Mouse (Mus musculus) kidney, postnatal 36 days (tissue): Measurements from ENCODE around the gene Rgmb.
A peak's percentile ranks its signal among the peaks of the same experiment; 100 is the strongest.

Experiments used
- DNase-seq, 2 experiments: peaks; one replicate each; pipeline ENCODE4 v3.0.0; 2021 to 2022; ENCODE audit warnings: mixed read lengths in 2 of 2

Rgmb gene

DNA sequence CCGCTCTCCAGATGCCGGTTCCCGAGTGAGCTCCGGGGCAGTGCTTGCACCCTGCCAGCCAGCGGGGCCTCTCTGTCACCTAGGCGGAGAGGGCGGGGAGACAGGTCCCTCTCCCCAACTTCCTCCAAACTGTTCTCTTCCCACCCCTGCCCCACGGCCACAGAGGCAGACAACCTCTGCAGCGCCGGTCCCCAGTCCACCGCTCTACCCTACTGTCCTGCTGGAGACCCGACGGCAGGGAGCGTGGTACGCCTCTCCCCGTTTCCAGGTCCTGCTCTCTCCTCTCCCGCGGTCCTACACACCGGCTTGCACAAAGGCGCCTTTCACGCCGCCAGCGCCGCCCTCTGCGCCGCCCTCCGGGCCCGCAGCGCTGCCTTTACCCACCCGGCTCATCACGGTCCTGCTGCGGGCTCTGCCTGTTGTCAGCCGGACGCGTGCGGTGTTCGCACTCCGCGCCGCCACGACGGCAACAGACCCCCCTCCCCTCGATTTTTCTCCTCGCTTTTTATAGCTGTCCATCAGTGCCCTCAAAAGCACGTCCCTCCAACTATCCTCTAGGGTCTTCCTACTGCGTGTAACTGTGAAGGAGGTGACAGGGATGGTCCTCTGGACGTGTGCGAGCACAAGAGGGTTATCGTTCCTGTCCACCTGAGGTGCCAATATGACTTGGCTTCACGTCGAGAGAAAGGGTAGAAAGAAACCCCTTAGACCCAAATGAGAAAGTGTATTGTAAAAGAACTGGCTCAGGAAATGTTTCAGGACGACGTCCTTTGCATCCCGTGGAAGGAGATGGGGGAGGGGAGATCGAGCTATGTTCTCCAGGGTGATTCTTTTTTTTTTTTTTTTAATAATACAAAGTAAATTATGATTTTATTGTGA, at the start of gene Rgmb:
Gene Rgmb (minus strand): TSS at position 274 of the 879 bp plus-strand sequence.
- DNase-seq: peak in 1 of 2 experiments; percentile 56

DNA sequence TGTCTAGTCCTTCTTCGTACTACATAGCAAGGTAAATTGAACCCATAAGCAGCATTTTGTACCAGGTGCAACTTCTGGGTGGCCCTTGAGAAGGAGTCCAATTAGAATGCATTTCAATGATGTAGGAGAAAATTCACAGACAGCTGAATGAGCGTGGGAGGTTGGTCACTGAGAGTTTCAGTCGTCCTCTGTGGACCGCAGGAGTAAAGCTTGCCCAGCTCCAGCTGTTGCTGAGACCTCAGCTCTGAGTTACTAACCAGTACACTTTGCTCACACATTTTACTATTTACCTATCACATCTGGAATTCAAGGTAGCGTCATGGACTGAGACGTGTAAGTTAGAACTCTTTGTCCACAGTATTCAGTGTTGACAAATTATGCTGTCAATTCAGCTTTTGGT, 43.9 kb upstream of the Rgmb start:
- no peak for DNase-seq

DNA sequence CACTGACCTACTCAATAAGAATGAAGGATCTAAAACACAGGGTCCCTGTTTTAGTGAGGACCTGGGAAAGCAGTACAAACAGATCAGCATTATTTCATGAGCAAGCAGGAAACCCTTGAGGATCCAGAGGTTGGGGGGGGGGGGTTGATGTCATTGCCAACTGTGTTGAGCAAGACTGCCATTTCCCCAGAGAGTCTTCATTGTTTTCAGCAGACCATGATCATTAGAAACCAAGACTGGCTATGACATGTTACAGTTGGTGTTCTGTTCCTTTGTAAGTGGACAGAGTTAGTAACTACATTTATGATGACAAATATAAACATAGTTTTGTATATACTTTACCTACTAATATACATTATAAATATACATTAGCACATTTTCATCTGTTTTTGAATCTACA, 41.3 kb upstream of the Rgmb start:
- no peak for DNase-seq

DNA sequence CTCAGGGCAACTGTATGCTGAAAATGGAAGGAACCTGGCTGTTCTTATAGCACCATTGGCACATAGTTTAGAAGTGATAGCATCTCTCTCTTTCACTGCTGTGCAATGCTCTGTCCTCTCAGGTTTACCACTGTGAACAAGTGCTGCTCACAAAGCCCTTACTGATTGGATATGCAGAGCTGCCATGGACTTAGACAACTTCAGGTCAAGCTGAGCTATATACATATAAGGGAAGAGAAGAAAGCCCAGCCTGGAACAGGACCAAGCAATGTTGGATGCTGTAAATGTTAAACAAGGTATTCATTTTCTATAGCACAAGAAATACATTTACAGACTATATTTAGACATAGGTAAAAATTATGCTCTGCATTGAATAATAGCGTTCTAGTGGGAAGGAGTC, 34.4 kb upstream of the Rgmb start:
- DNase-seq: no peak

DNA sequence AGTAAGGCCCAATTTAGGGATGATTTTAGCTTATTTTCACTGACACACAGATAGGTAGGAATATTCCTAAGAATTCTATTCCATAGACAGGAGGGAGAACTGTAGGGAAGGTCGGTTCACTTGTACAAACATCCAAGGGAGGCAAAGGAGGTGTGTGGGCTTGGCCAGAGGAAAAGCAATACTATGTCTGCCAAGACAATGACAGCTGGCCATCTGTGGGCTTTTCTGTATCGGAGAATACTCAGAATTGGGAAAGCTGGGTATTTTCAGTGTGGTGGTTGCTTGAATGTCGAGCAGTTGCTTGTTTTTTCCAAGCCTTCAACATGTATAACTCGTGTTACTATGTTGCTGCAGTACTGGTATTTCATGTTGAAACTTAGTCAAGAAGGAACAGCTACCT, 31.5 kb upstream of the Rgmb start:
- DNase-seq: no peak

DNA sequence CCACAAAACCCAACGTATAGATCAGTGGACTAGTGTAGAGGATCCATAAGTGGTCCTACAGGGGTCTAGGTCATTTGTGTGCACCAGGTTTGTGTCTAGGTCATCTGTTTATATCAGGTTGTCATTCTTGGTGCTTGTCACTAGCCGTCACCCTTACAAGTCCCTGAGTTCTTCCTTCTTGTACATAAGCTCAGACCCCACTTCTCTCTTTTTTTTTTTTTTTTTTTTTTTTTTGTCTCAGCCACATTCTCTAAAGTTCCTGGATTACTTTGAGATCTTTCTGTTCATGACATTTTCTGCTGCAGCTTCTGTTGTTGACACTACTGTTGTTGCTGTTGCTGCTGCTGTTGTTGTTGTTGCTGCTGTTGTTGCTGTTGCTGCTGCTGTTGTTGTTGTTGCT, 22.3 kb upstream of the Rgmb start:
- DNase-seq: no peak

DNA sequence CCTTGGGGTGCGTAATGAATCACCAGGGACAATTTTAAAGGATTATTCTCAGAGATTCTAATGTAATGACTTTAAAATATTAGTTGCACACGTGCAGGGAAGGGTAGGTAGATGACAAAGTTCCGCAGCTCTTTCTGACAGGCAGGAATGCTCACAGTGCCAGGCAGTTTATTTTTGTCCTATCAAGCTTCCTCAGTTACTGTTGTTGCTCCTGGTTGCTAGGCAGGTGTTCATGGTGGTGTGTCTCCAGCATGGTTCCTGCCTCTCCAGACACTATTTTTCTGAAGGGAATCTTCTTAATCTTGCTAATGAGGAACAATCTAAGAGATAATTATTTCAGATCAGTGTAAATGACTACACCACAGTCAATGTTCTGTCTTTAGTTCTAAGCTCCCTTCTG, 19.7 kb upstream of the Rgmb start:
- no peak for DNase-seq

DNA sequence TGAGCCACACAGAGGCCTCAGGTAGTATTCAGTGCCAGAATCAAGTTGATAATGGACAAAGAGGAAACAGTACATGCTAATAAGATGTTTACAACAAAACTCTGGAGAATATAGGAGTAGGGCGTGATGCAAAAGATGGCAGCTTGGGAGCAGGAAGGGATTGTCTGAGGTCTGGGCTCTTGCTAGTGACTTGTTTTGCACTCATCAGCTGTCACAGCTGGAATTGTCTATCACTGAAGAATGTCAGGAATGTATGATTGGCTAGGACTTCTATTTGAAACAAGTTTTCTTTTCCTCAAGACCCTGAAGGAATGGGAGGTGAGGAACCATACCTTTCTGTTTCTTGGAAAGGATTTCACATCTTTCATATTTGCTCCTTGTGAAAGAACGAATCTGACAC, 10.6 kb upstream of the Rgmb start:
- DNase-seq: no peak

DNA sequence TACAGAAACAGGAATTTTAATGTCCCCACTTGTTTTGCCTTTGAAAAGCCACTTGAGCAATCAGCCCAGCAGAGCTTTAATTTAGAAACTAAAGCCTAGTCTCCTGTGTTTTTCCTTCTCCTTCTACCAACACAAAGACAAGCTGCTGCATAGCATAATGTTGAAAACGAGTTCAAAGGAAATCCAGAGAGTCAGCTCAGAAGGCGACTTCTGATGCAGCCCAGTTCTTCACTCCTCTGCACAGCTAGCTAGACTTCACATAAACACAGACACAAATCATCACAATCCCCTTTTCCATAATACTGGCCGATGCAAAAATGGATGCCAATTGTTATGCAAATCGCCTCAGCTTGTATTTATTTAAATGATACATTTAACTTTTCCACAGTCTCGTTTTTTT, 1.6 kb upstream of the Rgmb start:
- no peak for DNase-seq

DNA sequence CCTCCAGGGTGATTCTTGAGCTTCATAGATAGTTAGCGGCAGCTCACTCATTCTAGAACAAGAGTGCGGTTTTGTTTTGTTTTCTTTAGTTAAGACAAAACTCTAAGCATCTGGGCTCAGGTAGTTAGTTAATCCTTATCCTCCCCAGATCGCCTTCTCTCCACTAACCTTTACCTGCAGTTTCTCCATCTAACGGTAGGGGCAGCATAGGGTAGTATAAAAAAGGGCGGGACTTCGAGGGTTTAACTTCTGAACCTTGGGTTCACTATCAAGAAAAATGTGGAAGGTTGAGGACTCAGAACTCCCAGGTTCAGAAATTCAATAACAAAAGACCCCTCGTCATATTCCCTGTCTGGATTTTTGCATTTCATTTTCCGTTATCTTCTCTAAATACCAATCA, 971 bp upstream of the Rgmb start:
- peak; percentile 52 to 69 for DNase-seq

DNA sequence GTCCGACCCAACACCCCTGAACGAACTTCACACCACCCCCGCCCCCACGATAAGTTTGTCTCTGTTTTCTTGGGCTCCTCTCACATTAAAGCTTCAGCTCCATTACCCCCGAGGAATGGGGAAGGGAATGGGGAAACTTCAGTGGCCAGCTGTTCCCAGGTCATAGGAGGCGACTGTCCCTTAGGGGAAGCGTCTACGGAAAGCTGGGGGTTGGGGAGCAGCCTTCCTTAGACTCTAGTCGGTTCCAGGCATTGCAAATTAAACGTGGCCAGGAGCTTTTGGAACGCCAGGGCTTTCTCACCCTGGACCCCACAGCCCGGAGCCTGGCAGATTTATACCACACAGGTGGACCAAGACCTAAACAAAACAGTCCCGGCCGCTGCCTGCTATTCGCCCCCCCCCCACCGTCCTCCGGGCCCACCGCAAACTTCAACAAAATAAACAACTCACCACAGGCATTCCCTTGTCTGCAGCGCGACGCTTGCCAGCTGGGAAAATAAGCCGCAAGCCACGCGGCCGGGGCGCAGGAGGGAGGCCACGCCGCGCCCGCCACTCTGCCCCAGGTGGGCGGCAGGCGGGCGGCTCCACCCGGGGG, 571 bp downstream of the Rgmb start:
- DNase-seq: peak; percentile 17 to 37

DNA sequence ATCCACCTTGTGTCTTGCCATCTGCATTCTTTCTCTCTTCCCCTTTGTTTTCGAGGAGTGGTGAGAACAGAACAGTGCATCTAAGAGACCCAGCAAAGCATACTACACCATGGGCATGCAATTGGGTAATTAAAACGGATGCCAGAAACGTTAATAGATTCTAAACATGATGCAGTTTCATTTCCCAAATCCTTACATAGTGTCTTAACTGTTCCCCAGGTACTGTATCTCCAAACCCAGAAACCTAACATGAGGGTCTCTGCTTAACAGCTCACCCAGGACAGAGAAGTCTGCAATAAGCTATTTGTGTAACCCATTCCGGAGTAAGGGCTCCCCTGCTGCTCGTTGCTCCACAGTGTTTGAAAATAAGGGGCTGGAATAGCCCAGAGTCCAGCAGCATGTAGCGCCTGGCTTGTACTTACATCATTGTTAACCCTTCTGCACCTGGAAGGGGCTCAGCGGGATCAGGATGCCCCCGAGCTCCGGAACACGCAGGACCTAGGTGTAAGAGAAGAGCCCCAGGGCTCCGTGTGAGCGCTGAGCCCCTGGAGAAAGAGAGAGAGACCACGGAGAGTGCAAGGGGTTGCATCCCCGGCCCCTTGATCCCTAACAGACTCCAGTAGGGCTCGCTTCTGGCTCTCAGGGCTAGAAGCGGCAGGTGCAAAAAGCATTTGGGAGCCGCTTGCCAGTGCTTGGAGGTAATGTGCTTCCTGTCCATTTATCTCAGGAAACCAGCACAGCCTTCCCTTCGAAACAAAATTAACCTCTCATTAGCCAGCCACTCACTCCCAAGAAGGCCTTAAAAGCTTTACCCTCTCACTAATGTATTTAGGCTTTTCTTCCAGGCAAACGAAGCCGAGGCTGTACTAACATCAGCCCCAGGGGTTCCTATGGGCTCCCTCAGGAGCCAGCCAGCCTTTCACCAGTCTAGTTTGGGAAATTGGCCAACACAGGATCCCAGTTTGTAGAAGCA, 1.4 kb downstream of the Rgmb start:
- no peak for DNase-seq

DNA sequence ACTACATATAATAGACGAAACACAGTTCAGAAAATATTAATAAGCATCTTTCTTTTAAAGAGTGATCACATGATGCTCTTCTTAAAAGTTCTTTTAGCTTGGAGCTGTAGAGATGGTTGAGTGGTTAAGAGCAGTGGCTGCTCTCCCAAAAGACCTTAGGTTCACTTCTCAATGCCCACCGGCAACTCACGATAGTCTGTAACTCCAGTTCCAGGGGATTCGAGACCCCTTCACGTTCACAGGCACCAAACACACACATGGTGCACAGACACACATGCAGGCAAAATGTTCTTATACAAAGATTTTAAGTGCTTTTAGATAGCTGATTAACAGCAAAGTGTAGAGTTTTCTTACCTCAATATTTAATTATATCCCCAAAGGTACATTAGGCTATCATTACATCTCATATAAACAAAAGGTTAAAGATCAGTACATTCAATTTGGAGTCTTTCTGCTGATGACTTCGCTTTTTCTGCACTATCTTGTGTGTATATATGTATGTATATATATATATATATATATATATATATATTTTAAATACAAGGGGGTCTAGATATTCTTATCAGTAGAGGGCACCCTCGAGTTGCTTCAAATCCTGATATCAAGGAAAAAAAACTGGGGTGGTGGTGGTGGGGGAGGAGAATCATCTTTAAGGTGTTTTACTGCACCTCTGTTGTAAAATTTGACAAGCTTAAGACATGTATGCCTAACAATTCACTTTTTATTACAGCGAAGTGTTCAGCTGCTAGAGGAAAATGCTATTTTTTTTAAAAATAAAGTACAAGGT, 2.5 kb downstream of the Rgmb start:
- DNase-seq: no peak

DNA sequence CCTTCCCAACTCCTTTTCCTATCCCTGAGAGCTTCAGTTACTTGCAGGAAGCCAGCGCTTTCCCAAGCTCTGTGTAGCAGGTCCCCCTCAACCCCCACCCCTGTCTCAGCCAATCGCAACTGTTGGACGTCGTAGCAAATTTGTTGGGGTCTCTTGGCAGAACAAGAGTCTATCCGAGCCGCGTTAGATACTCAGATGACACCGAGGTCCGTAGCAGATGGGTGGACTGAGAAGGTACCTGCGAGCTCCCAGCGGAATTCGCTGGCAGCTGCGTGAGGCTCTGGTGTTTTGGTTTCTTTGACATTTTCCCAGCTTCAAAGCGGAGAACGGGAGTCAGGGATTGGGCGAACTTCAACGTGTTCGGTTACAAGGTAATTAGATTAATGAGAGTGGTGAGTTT, 3.9 kb downstream of the Rgmb start:
- DNase-seq: no peak

DNA sequence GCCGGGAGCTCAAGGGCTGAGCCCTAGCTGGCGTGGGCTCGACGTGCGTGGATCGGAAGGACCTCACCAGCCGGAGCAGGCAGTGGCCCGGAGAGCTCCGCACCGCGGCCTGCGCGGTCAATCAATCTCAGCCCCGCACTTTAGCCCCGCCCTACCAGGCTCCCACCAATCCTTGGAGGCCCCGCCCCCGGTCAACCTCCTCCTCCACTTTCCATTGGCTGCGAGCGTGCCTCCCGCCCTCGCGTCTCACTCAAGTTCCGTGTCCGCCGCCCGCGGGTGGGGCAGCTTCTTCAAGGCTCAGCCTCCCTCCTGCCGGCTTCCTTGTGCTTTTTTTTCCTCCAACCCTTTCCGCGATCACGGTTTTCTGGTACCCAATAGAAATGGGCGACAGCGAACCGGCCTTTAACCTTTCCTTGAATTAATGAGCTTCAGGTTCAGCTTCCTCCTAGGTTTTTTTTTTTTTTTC, 4.4 kb downstream of the Rgmb start:
- DNase-seq: peak; percentile 100

DNA sequence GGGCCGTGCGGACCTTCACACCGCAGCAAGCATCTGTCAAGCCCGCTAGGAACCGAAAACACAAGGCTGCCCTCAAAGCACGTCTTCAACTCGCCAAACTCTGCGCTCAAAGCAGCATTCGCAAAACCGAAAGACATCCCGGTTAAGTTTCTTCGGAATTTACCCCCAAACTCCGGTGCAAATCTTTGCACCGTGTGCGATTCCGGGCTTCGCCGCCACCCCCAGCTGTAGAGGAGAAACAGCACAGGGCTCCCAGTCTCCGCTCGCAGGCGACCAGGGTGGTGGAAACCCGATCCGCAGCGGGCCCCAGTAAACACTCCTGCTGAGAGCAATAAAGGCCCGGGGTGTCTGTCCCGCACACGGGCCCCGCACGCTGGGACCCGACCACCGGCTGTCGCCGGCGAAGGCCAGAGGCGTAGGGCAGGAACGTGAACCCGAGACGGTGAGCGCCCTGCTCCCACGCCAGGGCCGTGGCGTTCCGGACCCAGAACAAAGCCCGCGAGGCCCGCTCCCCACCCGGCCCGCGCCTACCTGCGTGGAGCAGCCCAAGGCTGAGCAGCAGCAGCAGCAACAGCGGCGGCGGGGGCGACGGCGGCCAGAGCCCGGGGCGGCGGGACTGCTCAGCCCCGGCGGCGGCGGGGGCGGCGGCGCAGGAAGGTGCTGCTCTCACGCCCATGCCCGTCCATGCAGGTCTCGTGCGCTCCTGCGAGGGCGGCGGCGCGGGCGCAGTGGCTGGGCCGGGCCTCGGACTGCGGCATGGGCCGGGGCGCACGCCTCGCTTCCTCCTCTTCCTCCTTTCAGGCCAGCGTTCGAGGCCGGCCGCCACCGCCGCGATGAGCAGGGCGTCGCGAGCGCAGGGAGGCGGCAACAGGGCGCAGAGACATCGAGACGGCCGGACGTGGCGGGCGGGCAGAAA, 5.1 kb downstream of the Rgmb start:
- peak; percentile 51 to 76 for DNase-seq

DNA sequence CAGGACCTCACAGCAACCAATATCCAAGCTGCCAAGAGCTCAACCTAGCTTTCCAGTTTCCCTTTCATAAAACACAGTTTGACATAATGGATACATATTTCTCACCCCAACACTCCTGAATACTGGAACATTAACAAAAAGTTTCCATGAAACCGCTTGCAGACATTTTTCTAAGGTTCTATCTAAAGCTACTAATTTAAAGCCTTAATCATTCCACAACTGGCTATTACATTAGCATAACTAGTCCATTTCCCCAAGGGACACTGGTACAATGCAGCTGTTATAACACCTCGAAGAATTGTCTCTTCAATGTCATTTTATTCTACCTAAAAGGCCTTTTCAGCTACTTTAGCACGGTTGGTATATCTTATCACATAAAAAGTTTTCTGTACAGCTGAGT, 6.0 kb downstream of the Rgmb start:
- DNase-seq: no peak

DNA sequence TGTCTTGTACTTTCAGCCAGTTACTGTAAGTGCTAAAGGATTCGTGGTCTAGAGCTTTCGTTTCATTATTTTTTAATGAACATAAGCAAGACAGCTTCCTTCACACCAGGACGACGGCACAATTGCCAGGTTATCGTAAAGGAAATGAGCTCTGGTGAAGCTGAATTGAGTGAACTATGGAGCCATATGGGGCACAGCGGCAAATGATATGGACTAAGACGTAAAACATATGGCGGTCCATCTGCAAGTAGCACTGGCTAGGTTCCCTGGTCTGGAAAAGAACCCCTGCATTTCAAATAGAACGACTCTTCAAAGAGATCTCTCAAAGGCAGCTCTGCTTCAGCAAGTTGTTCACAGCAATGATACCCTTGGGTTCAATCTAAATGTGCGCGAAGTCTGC, 6.5 kb downstream of the Rgmb start:
- no peak for DNase-seq

DNA sequence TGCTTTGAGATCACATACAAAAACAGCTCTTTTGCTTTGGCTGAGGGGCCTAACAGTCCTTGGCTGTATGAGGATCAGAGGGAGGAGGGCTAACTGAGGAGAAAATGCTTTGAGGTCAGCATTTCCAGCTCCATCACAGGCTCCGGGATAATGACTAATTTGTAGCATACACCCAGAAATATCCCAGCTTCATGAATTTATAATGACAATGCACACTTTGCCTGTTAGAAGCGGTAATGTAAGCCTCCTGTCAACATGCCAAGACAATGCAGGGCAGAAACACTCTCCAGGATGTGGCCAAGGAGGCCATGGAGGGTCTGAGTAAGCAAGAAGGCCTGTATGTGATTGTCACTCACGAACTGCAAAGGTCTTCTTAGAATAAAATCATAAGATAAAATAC, 7.0 kb downstream of the Rgmb start:
- DNase-seq: no peak

DNA sequence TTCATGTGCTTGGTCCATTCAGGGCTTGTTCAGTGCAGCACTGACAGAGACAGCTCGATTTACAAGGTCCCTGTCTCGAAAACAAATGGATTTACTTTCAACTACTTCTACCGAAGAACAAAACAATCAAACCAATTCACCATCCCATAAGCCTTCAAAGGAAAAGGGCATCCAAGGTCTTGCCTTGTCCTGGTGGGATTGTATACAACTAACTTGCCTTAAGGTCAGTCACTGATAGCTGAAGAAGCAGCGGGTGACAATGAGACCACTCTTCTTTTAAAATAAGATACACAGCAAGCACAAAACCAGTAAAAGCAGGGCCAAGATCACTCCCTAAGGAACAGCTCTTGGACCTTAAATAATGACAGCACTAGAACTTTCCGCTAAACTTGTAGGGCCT, 7.6 kb downstream of the Rgmb start:
- DNase-seq: no peak

DNA sequence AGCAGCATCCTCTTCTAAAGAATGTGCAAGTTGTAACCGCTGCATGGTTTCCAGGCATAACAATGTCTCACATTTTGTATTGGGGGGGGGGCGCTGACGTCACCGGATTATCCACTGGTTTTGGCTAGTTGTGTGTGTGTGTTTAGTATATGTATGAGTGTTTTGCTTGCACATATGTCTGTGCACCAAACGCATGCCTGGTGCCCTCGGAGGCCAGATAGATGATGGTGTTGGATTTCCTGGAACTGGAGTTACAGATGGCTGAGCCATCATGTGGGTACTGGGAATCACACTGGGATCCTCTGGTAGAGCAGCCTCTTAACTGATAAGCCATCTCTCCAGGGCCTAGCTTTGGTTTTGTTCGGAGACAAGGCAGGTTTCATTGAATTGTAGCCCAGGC, 8.5 kb downstream of the Rgmb start:
- DNase-seq: no peak
